Mouse (Mus musculus) intestine, embryonic 15.5 days (tissue): ENCODE measurements at regions not wholly inside any gene's neighbourhood (a gene's known extent, or its start where the extent isn't known, plus 50 kb on each side); places are given as distances from the start of the nearest gene placed in this dataset.

Experiments used
- ATAC-seq: fragments of 200-750 bp; cut with Nextera tagmentation; 2 replicates; pipeline ENCODE4 v1.8.0; 2017; ENCODE audit warnings: moderate TSS enrichment, moderate library complexity
- H3K27ac ChIP-seq: fragments of 300-500 bp; sonication (generic); 2 replicates; pipeline ENCODE4 v1.5.1; 2015; ENCODE audit warnings: mild to moderate bottlenecking, inconsistent platforms
- H3K27me3 ChIP-seq: fragments of 300-500 bp; sonication (generic); replicated peaks from 2 replicates; pipeline ENCODE4 v1.6.1; 2015; ENCODE audit warnings: inconsistent platforms
- H3K36me3 ChIP-seq: fragments of 300-500 bp; sonication (generic); 2 replicates; pipeline ENCODE4 v1.6.1; 2015; ENCODE audit warnings: inconsistent platforms
- H3K4me1 ChIP-seq: fragments of 300-500 bp; sonication (generic); replicated peaks from 2 replicates; pipeline ENCODE4 v1.6.1; 2015; ENCODE audit warnings: inconsistent platforms
- H3K4me2 ChIP-seq: fragments of 300-500 bp; sonication (generic); replicated peaks from 2 replicates; pipeline ENCODE4 v1.6.1; 2015; ENCODE audit warnings: mild to moderate bottlenecking, inconsistent platforms
- H3K4me3 ChIP-seq: fragments of 300-500 bp; sonication (generic); replicated peaks from 2 replicates; pipeline ENCODE4 v1.5.1; 2015; ENCODE audit warnings: inconsistent platforms
- H3K9ac ChIP-seq: fragments of 300-500 bp; sonication (generic); 2 replicates; pipeline ENCODE4 v1.6.1; 2015; ENCODE audit warnings: inconsistent platforms
- H3K9me3 ChIP-seq: fragments of 300-500 bp; sonication (generic); 2 replicates; pipeline ENCODE4 v1.6.1; 2016; ENCODE audit warnings: inconsistent platforms
- WGBS: fragments of 180-500 bp; shearing (Covaris S2); methylation state at CpG from one replicate; pipeline ENCODE4 v1.1.7; 2015; 5-methylcytosine and 5-hydroxymethylcytosine counted together

GRCm38 (mm10) chr1:183634836-183635235, 216.8 kb downstream of the Hhipl2 start:
- Histone ChIP-seq H3K27me3 (no peaks in the 10 kb centered on the region), H3K9ac (no peak overlapping the region), H3K27ac (no peak overlapping the region), H3K9me3 (no peaks in the 10 kb centered on the region), H3K36me3 (no peaks in the 10 kb centered on the region), H3K4me2 (no peak overlapping the region), H3K4me1 (no peaks in the 10 kb centered on the region), H3K4me3 (no peak overlapping the region)
- no peak for ATAC-seq
- WGBS = 86% methylated on average over 1 of the region's 1 CpGs

DNA sequence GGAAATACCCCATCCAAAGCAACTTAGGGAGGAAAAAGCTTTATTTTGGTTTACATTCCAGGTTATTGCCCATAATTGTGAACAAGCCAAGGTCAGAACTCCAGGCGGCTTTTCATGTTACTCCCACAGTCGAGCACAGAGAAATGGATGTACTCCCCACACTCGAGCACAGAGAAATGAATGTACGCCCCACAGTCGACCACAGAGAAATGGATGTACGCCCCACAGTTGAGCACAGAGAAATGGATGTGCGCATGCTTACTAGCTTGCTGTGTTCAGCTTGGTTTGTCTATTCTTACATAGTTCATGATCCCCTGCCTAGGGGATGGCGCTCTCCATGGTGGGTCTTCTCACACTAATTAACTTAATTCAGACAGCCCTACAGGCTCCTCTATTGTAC, 219.2 kb downstream of the Hhipl2 start:
- H3K4me1 ChIP-seq = no peaks in the 10 kb centered on the region
- no peak overlapping the region for H3K27ac ChIP-seq
- no peak for ATAC-seq
- H3K36me3 ChIP-seq = no peaks in the 10 kb centered on the region
- H3K9me3 ChIP-seq = no peaks in the 10 kb centered on the region
- WGBS = 84% methylated on average over 8 of the region's 8 CpGs
- H3K4me2 ChIP-seq = no peak overlapping the region
- H3K27me3 ChIP-seq = no peaks in the 10 kb centered on the region
- no peak overlapping the region for H3K9ac ChIP-seq
- H3K4me3 ChIP-seq = no peak overlapping the region

DNA sequence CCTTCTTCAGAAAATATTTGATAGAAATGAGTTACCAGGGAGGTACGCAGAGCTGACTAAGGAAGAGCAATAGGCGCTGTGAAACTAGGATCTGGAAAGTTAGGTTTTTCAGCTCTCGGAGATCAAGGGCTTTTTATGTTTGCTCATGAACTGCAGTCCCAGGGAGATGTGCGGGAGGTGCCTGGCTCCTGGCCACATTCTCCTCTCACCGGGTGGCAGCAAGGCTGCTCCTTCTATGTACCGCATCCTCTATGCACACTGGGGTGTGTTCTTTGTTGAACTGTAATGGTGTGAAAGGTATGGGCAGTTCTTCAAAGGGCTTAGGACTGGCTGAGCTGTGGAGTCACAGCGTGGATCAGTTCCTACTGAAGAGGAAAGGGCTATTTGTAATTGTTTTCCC, 221.3 kb downstream of the Hhipl2 start:
- Histone ChIP-seq H3K9ac (no peak overlapping the region), H3K27ac (no peak overlapping the region), H3K36me3 (no peaks in the 10 kb centered on the region), H3K4me2 (no peak overlapping the region), H3K4me3 (no peak overlapping the region), H3K4me1 (no peaks in the 10 kb centered on the region), H3K9me3 (no peaks in the 10 kb centered on the region), H3K27me3 (no peaks in the 10 kb centered on the region)
- no peak for ATAC-seq
- WGBS = 35% methylated on average over 7 of the region's 7 CpGs

DNA sequence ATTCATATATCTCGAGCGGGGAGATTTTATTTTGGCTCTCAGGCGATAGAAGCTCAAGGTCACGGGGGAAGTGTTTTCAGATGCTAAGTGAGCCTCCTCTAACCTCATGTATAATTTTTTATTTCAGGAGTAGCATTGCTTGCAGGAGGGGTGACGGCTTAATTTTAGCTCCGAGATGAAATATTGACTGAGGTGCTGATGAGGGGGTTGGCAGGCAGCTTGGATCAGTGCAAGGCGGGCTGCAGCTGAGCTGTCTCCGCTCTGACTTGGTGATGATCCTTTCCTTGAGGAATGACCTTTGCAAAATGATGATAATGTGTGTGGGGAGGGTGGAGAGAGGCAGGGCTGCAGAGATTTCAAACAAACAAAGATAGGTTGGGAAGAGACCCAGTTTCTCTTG, 222.6 kb downstream of the Hhipl2 start:
- Histone ChIP-seq H3K4me3 (no peak overlapping the region), H3K27ac (no peak overlapping the region), H3K4me1 (no peaks in the 10 kb centered on the region), H3K36me3 (no peaks in the 10 kb centered on the region), H3K4me2 (no peak overlapping the region), H3K9me3 (no peaks in the 10 kb centered on the region), H3K9ac (no peak overlapping the region), H3K27me3 (no peaks in the 10 kb centered on the region)
- no peak for ATAC-seq
- 68% methylated on average over 8 of the region's 8 CpGs for WGBS

GRCm38 (mm10) chr1:183644001-183644400, 226.0 kb downstream of the Hhipl2 start:
- no peak overlapping the region for H3K4me3 ChIP-seq
- H3K9me3 ChIP-seq = no peaks in the 10 kb centered on the region
- no peak overlapping the region for H3K9ac ChIP-seq
- 31% methylated on average over 2 of the region's 2 CpGs for WGBS
- ATAC-seq = no peak
- H3K27ac ChIP-seq = no peak overlapping the region
- no peaks in the 10 kb centered on the region for H3K4me1 ChIP-seq
- no peaks in the 10 kb centered on the region for H3K27me3 ChIP-seq
- no peaks in the 10 kb centered on the region for H3K36me3 ChIP-seq
- no peak overlapping the region for H3K4me2 ChIP-seq

DNA sequence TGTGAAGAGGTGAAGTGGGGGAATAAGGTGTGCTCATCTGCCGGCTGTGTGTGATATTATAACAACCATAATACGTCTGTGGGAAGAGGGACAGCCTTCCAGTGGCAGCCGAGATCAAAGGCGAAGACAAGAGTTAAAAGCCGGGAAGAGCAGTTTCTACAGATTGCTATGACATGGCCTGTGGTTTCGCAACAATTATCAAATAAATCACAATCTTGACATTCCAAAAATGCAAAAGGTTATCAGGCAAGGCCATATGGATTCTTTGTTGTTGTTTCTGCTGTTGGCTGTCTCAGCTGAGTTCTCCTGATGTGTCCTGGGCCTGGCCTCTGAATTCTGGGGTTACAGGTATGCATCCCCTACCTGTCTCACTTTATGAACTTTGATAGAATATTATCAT, 235.9 kb downstream of the Hhipl2 start:
- Histone ChIP-seq H3K9ac (no peak overlapping the region), H3K4me2 (no peak overlapping the region), H3K36me3 (no peaks in the 10 kb centered on the region), H3K4me1 (no peaks in the 10 kb centered on the region), H3K27me3 (no peaks in the 10 kb centered on the region), H3K4me3 (no peak overlapping the region), H3K9me3 (no peaks in the 10 kb centered on the region), H3K27ac (no peak overlapping the region)
- no peak for ATAC-seq
- 57% methylated on average over 6 of the region's 6 CpGs for WGBS

DNA sequence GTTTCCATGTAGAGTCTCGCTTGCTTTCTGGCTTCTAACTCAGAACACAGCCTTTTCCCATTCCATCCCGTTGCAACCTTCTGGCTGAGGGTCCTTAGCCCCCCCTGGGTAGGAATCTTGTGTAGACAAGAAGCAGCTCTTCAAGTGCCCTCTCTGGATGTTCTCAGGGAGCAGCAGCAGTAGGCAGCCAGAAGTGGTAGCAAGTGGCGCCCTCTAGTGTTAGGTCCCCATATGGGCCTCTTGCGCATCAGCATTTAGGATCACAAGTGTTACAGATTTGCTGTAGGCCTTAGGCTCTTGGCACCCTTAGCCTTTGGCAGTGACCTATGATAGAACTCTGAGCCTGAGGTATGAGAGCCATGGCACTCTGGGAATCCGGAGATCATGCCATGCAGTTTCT, 239.0 kb downstream of the Hhipl2 start:
- 60% methylated on average over 5 of the region's 5 CpGs for WGBS
- ATAC-seq = no peak

DNA sequence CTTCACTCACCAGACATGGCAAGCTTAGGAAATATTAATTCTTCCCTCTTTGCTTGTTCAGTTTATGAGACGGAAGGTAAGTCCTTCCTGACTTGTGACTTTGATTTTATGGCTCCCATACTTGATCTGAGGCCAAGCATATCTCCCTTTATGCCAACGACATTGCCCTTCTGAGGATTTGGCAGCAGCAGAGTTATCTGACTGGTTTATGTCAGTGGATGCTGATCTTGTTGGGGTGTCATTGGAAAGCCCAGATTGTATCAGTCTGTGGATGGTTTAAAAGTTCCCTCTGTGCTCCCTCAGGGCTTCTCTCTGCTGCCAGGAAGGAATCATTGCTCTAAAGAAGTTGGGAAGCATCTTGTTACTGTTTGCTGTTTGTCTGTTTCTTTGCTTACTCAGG, 242.5 kb downstream of the Hhipl2 start:
- H3K4me1 ChIP-seq = no peaks in the 10 kb centered on the region
- ATAC-seq = no peak
- no peaks in the 10 kb centered on the region for H3K27me3 ChIP-seq
- no peak overlapping the region for H3K4me3 ChIP-seq
- no peaks in the 10 kb centered on the region for H3K36me3 ChIP-seq
- no peaks in the 10 kb centered on the region for H3K9me3 ChIP-seq
- H3K4me2 ChIP-seq = no peak overlapping the region
- H3K9ac ChIP-seq = no peak overlapping the region
- no peak overlapping the region for H3K27ac ChIP-seq
- 57% methylated on average over 2 of the region's 2 CpGs for WGBS

More for the DNA sequence above, 239.0 kb downstream of the Hhipl2 start:
- H3K9ac ChIP-seq = no peak overlapping the region
- H3K9me3 ChIP-seq = no peaks in the 10 kb centered on the region
- no peaks in the 10 kb centered on the region for H3K4me1 ChIP-seq
- H3K27me3 ChIP-seq = no peaks in the 10 kb centered on the region
- H3K4me2 ChIP-seq = no peak overlapping the region
- no peak overlapping the region for H3K4me3 ChIP-seq
- H3K27ac ChIP-seq = no peak overlapping the region
- no peaks in the 10 kb centered on the region for H3K36me3 ChIP-seq

DNA sequence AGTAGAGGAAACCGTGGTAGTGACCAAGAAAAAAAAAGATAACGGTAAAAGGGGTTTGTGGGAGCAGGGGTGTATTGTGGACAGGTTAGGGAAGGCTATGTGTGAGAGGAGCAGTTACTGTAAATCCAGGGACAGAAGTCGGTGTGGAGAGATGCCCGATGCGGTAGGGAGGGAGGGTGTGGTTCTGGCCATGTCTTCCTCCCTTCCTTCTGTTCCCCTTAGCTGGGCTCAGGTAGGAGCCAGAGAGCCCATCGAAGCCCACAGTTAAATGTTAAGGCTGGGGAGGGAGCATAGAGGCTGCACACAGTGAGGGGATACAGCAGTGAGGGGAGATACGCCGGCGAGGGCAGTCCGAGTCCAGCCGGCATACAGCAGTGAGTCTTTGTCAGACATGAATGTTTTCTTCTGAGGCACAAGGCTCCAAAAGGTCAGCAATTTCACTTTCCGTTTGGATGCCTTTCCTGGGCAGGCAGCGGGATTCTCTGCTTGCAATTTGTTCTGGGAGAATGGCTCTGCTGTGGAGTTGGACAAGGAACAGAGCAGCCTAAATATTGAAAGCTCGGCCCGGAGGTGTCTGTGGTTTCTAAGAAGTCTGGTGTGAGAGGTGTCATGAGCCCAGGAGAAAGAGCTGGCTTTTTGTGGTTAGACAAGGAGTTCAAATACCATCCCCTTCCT, 244.5 kb downstream of the Hhipl2 start:
- Histone ChIP-seq H3K4me3 (no peak overlapping the region), H3K4me1 (no peaks in the 10 kb centered on the region), H3K36me3 (no peaks in the 10 kb centered on the region), H3K4me2 (no peak overlapping the region), H3K9me3 (0 out of 2 replicates have a peak, but pooled peaks cover 2% of the 10 kb centered on the region), H3K9ac (no peak overlapping the region), H3K27me3 (no peaks in the 10 kb centered on the region), H3K27ac (no peak overlapping the region)
- ATAC-seq = no peak
- WGBS = 69% methylated on average over 15 of the region's 15 CpGs

DNA sequence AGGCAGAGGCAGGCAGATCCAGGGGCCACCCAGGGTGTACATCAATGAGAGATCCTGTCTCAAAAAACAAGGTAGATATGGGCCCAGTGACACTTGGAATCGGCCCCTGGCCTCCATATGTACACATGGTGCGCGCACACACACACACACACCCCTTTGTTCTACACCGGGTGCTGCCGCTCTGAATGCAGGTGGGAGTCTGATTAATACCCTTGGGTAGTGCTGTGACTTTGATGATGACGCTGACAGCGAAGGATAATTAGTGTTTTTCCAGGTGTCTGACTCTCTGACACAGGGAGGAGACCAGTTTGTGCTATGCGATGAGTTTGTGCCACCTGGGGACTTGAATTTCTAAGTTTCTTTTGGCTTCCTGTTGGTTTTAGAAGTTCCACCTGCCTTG, 251.3 kb downstream of the Hhipl2 start:
- Histone ChIP-seq H3K27ac (no peak overlapping the region), H3K36me3 (no peaks in the 10 kb centered on the region), H3K27me3 (no peaks in the 10 kb centered on the region), H3K4me1 (no peaks in the 10 kb centered on the region), H3K4me3 (no peak overlapping the region), H3K9me3 (0 out of 2 replicates have a peak, but pooled peaks cover 2% of the 10 kb centered on the region), H3K4me2 (no peak overlapping the region), H3K9ac (no peak overlapping the region)
- ATAC-seq = no peak
- WGBS = 81% methylated on average over 8 of the region's 8 CpGs

DNA sequence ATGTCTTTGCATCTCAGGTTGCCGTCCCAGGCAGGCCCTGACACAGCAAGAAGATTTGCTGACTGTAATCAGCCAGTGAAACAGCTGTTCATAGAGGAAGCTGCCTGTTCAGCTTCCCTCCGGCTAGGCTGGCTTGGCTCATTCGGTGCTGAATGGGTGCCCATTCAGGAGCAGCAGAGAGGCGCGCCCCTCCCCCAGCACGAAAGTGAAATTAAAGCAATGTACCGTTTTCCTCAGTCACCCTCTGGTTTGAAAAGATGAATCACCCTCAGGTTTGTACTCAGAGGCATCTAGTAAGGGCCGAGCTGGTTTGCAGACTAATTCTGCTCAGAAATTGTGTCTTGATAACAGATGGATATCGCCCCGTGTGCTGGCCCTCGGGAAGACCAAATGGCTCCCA, 251.7 kb downstream of the Hhipl2 start:
- ATAC-seq = no peak
- 54% methylated on average over 11 of the region's 11 CpGs for WGBS
- H3K4me2 ChIP-seq = no peak overlapping the region

GRCm38 (mm10) chr1:183670542-183670941, 252.5 kb downstream of the Hhipl2 start:
- H3K27me3 ChIP-seq = no peaks in the 10 kb centered on the region
- H3K9ac ChIP-seq = no peak overlapping the region
- H3K4me2 ChIP-seq = no peak overlapping the region
- H3K27ac ChIP-seq = no peak overlapping the region
- 73% methylated on average over 7 of the region's 7 CpGs for WGBS
- H3K4me1 ChIP-seq = no peaks in the 10 kb centered on the region
- H3K9me3 ChIP-seq = 0 out of 2 replicates have a peak, but pooled peaks cover 2% of the 10 kb centered on the region
- no peak overlapping the region for H3K4me3 ChIP-seq
- ATAC-seq = no peak
- no peaks in the 10 kb centered on the region for H3K36me3 ChIP-seq

More for the DNA sequence above, 251.7 kb downstream of the Hhipl2 start:
- no peak overlapping the region for H3K4me3 ChIP-seq
- no peaks in the 10 kb centered on the region for H3K36me3 ChIP-seq
- no peak overlapping the region for H3K27ac ChIP-seq
- no peak overlapping the region for H3K9ac ChIP-seq
- 0 out of 2 replicates have a peak, but pooled peaks cover 2% of the 10 kb centered on the region for H3K9me3 ChIP-seq
- H3K27me3 ChIP-seq = no peaks in the 10 kb centered on the region
- H3K4me1 ChIP-seq = no peaks in the 10 kb centered on the region

- Histone ChIP-seq H3K9me3 (0 out of 2 replicates have a peak, but pooled peaks cover 2% of the 10 kb centered on the region), H3K27me3 (no peaks in the 10 kb centered on the region), H3K4me1 (no peaks in the 10 kb centered on the region), H3K36me3 (no peaks in the 10 kb centered on the region), H3K4me2 (no peak overlapping the region), H3K27ac (no peak overlapping the region), H3K9ac (no peak overlapping the region), H3K4me3 (no peak overlapping the region)
- no peak for ATAC-seq
- 55% methylated on average over 4 of the region's 4 CpGs for WGBS
Measured at GRCm38 (mm10) chr1:183671541-183671940, 253.5 kb downstream of the Hhipl2 start.
